13 mouse cellular contexts compared by ENCODE assay signal in genomic region chr12:112418636-112419035, GRCm38 (mm10).
"Had no signal": no experiment of that assay in that cellular context is flagged by ENCODE, and none has a peak within 500 bp of the region (broad histone marks: within the 10 kb centered on the region; RNA-seq: fewer than 3 reads in every experiment).

No protein-coding gene starts in this region.

- DNase-seq: lung, adult 18-20 months; lung, embryonic 14.5 days; lung, postnatal 10 days; lung, postnatal 4 days; midbrain, embryonic 14.5 days; retina, postnatal 1 day; right cerebral cortex, adult 18-20 months; right cerebral cortex, postnatal 25 days; right cerebral cortex, postnatal 4 days; spleen, adult 18-20 months; thymus, adult 18-20 months; thymus, postnatal 14 days; thymus, postnatal 36 days had no signal
